17 mouse cellular contexts compared by ENCODE assay signal in the genomic region with DNA sequence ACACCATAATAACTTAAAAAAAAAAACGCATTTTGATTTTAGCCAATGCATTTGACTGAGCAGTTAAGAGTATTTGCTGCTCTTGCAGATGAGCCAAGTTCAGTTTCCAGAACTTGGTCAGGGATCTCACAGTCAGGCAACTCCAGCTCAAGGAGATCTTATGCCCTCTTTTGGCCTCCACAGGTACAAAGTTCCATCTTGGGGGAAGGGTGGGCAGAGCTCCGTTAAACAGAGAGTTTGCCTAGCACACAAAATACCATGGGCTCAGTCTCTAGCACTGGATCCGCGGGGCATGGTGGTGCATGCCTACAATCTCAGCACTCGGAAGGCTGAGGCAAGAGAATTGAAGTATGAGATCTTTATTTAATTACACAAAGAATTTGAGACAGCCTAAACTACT.
"Had no signal": no experiment of that assay in that cellular context is flagged by ENCODE, and none has a peak within 500 bp of the region (broad histone marks: within the 10 kb centered on the region; RNA-seq: fewer than 3 reads in every experiment).

No protein-coding gene starts in this region.

- H3K9ac ChIP-seq: limb, embryonic 12.5 days; limb, embryonic 15.5 days; liver, embryonic 14.5 days; liver, postnatal 0 days; lung, embryonic 14.5 days; midbrain, embryonic 13.5 days had no signal

- H3K4me3 ChIP-seq: limb, embryonic 12.5 days; limb, embryonic 15.5 days; megakaryocyte, embryonic 14.5 days; midbrain, embryonic 10.5 days; midbrain, embryonic 13.5 days had no signal

- ATAC-seq: inflammation-experienced regulatory T-cells, adult 6 months; liver, postnatal 0 days; lung, postnatal 0 days; midbrain, embryonic 13.5 days had no signal

- DNase-seq: left cerebral cortex, postnatal 4 days; liver, postnatal 0 days; lung, embryonic 14.5 days; thymus, adult 2 months; thymus, postnatal 14 days; thymus, postnatal 4 days had no signal

- H3K4me1 ChIP-seq: limb, embryonic 12.5 days; limb, embryonic 15.5 days; midbrain, embryonic 10.5 days; midbrain, embryonic 13.5 days had no signal

- H3K36me3 ChIP-seq: limb, embryonic 12.5 days; limb, embryonic 15.5 days; midbrain, embryonic 10.5 days; midbrain, embryonic 13.5 days had no signal

- H3K9me3 ChIP-seq: limb, embryonic 12.5 days; limb, embryonic 15.5 days; megakaryocyte, embryonic 14.5 days; midbrain, embryonic 10.5 days; midbrain, embryonic 13.5 days had no signal

- H3K27ac ChIP-seq: limb, embryonic 12.5 days; limb, embryonic 15.5 days; liver, embryonic 14.5 days; macrophage; midbrain, embryonic 10.5 days; midbrain, embryonic 13.5 days; stomach, postnatal 0 days had no signal

- H3K27me3 ChIP-seq: limb, embryonic 12.5 days; limb, embryonic 15.5 days; midbrain, embryonic 13.5 days had no signal

- H3K4me2 ChIP-seq: limb, embryonic 12.5 days; limb, embryonic 15.5 days; liver, embryonic 11.5 days; lung, embryonic 14.5 days; midbrain, embryonic 13.5 days had no signal
